Mouse (Mus musculus) neural tube, embryonic 14.5 days (tissue): ENCODE measurements at regions not wholly inside any gene's neighbourhood (a gene's known extent, or its start where the extent isn't known, plus 50 kb on each side); places are given as distances from the start of the nearest gene placed in this dataset.
A peak's percentile ranks its signal among the peaks of the same experiment; 100 is the strongest.

Source experiments
- ATAC-seq: fragments of 200-750 bp; cut with Nextera tagmentation; 2 replicates; pipeline ENCODE4 v1.8.0; 2017; ENCODE audit warnings: low read depth, mild to moderate bottlenecking, moderate TSS enrichment, moderate library complexity
- H3K27ac ChIP-seq: fragments of 300-500 bp; sonication (generic); 2 replicates; pipeline ENCODE4 v1.5.1; 2014; ENCODE audit warnings: low read depth, mild to moderate bottlenecking, control low read depth, low read length, moderate library complexity, mixed read lengths
- H3K27me3 ChIP-seq: fragments of 300-500 bp; sonication (generic); 2 replicates; pipeline ENCODE4 v1.6.1; 2014; ENCODE audit warnings: low read length; ENCODE audit not compliant: control insufficient read depth, insufficient read depth
- H3K36me3 ChIP-seq: fragments of 300-500 bp; sonication (generic); 2 replicates; pipeline ENCODE4 v1.6.1; 2014; ENCODE audit warnings: low read length, mixed read lengths; ENCODE audit not compliant: control insufficient read depth, insufficient read depth
- H3K4me1 ChIP-seq: fragments of 300-500 bp; sonication (generic); 2 replicates; pipeline ENCODE4 v1.6.1; 2014; ENCODE audit warnings: low read length; ENCODE audit not compliant: control insufficient read depth, insufficient read depth
- H3K4me2 ChIP-seq: fragments of 300-500 bp; sonication (generic); 2 replicates; pipeline ENCODE4 v1.6.1; 2014; ENCODE audit warnings: mild to moderate bottlenecking, low read depth, low read length, control low read depth
- H3K4me3 ChIP-seq: fragments of 300-500 bp; sonication (generic); 2 replicates; pipeline ENCODE4 v1.5.1; 2014; ENCODE audit warnings: low read depth, low read length, control low read depth, mixed read lengths
- H3K9ac ChIP-seq: fragments of 300-500 bp; sonication (generic); replicated peaks from 2 replicates; pipeline ENCODE4 v1.6.1; 2014; ENCODE audit warnings: low read depth, mild to moderate bottlenecking, control low read depth, low read length, mixed read lengths
- H3K9me3 ChIP-seq: fragments of 300-500 bp; sonication (generic); 2 replicates; pipeline ENCODE4 v1.6.1; 2016; ENCODE audit warnings: low read length; ENCODE audit not compliant: control insufficient read depth
- WGBS: fragments of 180-500 bp; shearing (Covaris S2); extraction: QIAGEN DNeasy Blood & Tissue Kit; methylation state at CpG from one replicate; pipeline ENCODE4 v1.1.7; 2014; 5-methylcytosine and 5-hydroxymethylcytosine counted together

DNA sequence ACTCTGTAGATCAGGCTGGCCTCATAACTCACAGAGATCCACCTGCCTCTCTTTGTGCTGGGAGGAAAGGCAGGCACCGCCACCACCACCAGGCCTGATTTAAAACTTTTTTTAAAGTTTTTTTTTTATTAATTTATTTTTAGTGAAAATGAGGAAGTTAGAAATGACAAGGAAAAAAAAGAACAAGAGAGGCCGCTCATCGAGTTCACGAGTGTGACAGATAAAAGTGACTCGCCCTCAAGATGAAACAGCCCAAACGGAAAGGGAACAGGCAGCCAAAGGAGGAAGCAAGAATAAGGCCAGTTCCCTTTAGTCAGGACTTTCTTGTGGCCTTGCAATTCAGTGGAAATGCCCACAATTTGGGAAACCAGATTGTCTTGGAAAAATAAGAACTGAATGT, 163.4 kb upstream of the Jmjd1c start:
- Histone ChIP-seq H3K9ac (no peak overlapping the region), H3K9me3 (no peaks in the 10 kb centered on the region), H3K27me3 (no peaks in the 10 kb centered on the region), H3K27ac (no peak overlapping the region), H3K36me3 (no peaks in the 10 kb centered on the region), H3K4me3 (no peak overlapping the region), H3K4me2 (no peak overlapping the region), H3K4me1 (no peaks in the 10 kb centered on the region)
- ATAC-seq, result no peak
- WGBS, result 84% methylated on average over 6 of the region's 6 CpGs

DNA sequence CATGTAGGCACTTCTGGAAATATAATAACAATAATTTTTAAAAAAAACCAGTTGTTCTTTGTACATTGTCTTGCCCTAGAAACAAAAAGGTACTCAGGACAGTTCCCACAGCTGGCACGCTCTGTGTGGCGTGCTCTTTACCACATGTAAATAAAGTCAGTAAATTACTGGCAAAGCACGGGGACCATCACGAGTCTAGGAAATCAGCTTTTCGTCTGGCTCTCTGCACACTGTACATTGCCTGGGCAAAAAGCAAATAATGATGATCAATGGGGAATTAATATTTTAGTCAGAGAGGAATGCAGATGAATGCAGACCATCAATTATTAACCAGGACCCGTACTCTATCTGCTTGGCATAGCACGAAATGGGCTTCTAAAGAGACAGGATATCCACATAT, 162.2 kb upstream of the Jmjd1c start:
- Histone ChIP-seq H3K36me3 (no peaks in the 10 kb centered on the region), H3K27me3 (no peaks in the 10 kb centered on the region), H3K4me2 (no peak overlapping the region), H3K4me1 (no peaks in the 10 kb centered on the region), H3K9me3 (no peaks in the 10 kb centered on the region), H3K27ac (no peak overlapping the region), H3K9ac (no peak overlapping the region), H3K4me3 (no peak overlapping the region)
- 46% methylated on average over 7 of the region's 7 CpGs for WGBS
- ATAC-seq, result peak; percentile 54; the same call in 1 of the 2 replicates

DNA sequence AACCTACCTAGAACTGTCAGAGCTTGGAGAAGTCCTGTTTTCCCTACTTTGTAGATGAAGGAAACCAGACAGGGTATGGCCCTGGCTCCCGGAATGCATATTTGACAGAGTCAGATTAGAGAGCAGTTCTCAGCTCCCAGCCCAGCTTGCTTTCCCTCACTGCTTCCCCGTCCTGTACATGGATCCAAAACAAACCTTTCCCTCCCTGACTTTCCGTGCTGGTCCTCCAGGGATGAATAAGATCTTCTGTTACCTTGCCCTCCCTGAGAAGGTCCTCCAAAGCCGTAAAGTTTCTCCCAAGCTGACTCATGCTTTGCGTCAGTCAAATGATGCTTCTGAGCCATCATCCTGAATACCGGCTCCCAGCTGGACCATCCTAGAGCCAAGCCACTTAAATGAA, 160.2 kb upstream of the Jmjd1c start:
- Histone ChIP-seq H3K4me2 (no peak overlapping the region), H3K36me3 (no peaks in the 10 kb centered on the region), H3K9me3 (no peaks in the 10 kb centered on the region), H3K27ac (no peak overlapping the region), H3K9ac (no peak overlapping the region), H3K4me1 (no peaks in the 10 kb centered on the region), H3K27me3 (no peaks in the 10 kb centered on the region), H3K4me3 (no peak overlapping the region)
- 62% methylated on average over 6 of the region's 6 CpGs for WGBS
- no peak for ATAC-seq

- no peak overlapping the region for H3K27ac ChIP-seq
- no peak overlapping the region for H3K4me3 ChIP-seq
- no peak overlapping the region for H3K9ac ChIP-seq
- H3K9me3 ChIP-seq, result no peaks in the 10 kb centered on the region
- no peak overlapping the region for H3K4me2 ChIP-seq
- WGBS, result 89% methylated on average over 13 of the region's 13 CpGs
- H3K4me1 ChIP-seq, result no peaks in the 10 kb centered on the region
- H3K27me3 ChIP-seq, result no peaks in the 10 kb centered on the region
- no peak for ATAC-seq
- H3K36me3 ChIP-seq, result no peaks in the 10 kb centered on the region
Observed at GRCm38 (mm10) chr10:66937116-66937515, 158.8 kb upstream of the Jmjd1c start.

DNA sequence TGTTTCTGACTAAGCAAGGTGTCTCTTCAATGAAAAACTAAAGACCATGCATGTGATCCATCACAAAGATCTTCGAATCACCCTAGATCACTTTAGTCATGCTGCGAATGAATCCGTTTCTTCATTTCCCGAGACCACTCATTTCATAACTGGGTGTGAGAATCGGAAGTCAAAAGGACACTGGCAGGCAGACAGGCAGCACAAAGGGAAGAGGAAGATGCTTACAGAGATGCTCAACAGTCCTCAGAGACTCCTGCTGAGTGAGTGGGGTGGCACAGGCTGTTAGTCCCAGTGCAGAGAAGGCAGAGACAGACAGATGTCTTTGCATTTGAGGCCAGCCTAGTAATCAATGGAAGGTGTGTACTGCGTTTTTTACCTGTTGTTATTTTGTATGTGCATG, 155.6 kb upstream of the Jmjd1c start:
- no peak for ATAC-seq
- WGBS, result 81% methylated on average over 6 of the region's 6 CpGs

GRCm38 (mm10) chr10:66940922-66941321, 155.0 kb upstream of the Jmjd1c start:
- Histone ChIP-seq H3K9me3 (no peaks in the 10 kb centered on the region), H3K36me3 (no peaks in the 10 kb centered on the region), H3K4me1 (no peaks in the 10 kb centered on the region), H3K9ac (no peak overlapping the region), H3K27ac (no peak overlapping the region), H3K4me3 (no peak overlapping the region), H3K27me3 (no peaks in the 10 kb centered on the region), H3K4me2 (no peak overlapping the region)
- 85% methylated on average over 5 of the region's 5 CpGs for WGBS
- no peak for ATAC-seq

More for the DNA sequence above, 155.6 kb upstream of the Jmjd1c start:
- no peaks in the 10 kb centered on the region for H3K36me3 ChIP-seq
- H3K9ac ChIP-seq, result no peak overlapping the region
- no peaks in the 10 kb centered on the region for H3K4me1 ChIP-seq
- no peaks in the 10 kb centered on the region for H3K27me3 ChIP-seq
- H3K9me3 ChIP-seq, result no peaks in the 10 kb centered on the region
- no peak overlapping the region for H3K27ac ChIP-seq
- H3K4me3 ChIP-seq, result no peak overlapping the region
- H3K4me2 ChIP-seq, result no peak overlapping the region

DNA sequence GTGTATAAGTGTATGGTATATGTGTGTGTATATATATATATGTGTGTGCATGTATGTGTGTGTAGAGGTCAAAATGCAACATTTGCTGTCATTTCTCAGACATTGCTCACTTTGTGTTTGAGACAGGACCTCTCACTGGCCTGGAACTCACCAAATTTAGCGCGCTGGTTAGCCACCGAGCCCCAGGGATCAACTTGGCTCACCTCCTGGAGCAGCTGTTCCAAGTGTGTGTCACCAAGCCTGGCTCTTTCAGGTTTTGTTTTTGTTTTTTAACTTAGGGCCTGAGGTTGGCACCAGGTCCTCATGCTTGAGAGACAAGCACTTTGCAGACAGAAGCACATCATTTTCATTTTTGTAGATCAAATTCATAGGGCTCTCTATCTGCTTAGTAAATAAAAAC, 154.0 kb upstream of the Jmjd1c start:
- H3K4me1 ChIP-seq, result no peaks in the 10 kb centered on the region

DNA sequence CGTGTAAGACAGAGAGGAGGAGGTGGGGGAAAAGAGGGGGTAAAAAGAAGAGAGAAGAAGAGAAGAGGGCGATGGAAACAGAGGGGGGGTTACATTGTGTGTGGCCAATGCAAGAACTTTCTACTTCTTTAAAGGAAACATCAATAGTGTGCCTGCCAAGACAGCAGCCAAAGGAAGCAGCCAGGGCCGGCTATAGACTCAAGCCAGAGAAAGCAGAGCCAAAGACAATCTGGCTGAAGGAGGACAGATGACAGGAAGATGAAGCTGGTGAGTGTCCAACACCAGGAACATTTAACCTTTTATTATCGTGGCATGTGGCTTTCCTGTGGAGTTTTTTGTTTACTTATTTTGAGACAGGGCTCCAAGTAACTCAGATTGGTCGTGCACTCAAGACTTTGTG, 152.1 kb upstream of the Jmjd1c start:
- H3K27me3 ChIP-seq, result no peaks in the 10 kb centered on the region
- no peak overlapping the region for H3K9ac ChIP-seq
- no peaks in the 10 kb centered on the region for H3K36me3 ChIP-seq
- H3K4me1 ChIP-seq, result no peaks in the 10 kb centered on the region
- H3K4me3 ChIP-seq, result no peak overlapping the region
- 60% methylated on average over 5 of the region's 5 CpGs for WGBS
- no peak overlapping the region for H3K27ac ChIP-seq
- no peak overlapping the region for H3K4me2 ChIP-seq
- no peaks in the 10 kb centered on the region for H3K9me3 ChIP-seq
- no peak for ATAC-seq

More for the DNA sequence above, 154.0 kb upstream of the Jmjd1c start:
- no peak overlapping the region for H3K4me2 ChIP-seq
- no peaks in the 10 kb centered on the region for H3K36me3 ChIP-seq
- H3K27ac ChIP-seq, result no peak overlapping the region
- WGBS, result 60% methylated on average over 3 of the region's 3 CpGs
- H3K9ac ChIP-seq, result no peak overlapping the region
- H3K4me3 ChIP-seq, result no peak overlapping the region
- no peaks in the 10 kb centered on the region for H3K27me3 ChIP-seq
- H3K9me3 ChIP-seq, result no peaks in the 10 kb centered on the region
- ATAC-seq, result no peak

- H3K4me1 ChIP-seq, result no peaks in the 10 kb centered on the region
- H3K9me3 ChIP-seq, result no peaks in the 10 kb centered on the region
- no peaks in the 10 kb centered on the region for H3K36me3 ChIP-seq
- H3K27me3 ChIP-seq, result no peaks in the 10 kb centered on the region
- 81% methylated on average over 2 of the region's 2 CpGs for WGBS
- no peak overlapping the region for H3K4me3 ChIP-seq
- H3K4me2 ChIP-seq, result no peak overlapping the region
- no peak overlapping the region for H3K27ac ChIP-seq
- H3K9ac ChIP-seq, result no peak overlapping the region
- no peak for ATAC-seq
Observed at GRCm38 (mm10) chr10:66946161-66946560, 149.8 kb upstream of the Jmjd1c start.

DNA sequence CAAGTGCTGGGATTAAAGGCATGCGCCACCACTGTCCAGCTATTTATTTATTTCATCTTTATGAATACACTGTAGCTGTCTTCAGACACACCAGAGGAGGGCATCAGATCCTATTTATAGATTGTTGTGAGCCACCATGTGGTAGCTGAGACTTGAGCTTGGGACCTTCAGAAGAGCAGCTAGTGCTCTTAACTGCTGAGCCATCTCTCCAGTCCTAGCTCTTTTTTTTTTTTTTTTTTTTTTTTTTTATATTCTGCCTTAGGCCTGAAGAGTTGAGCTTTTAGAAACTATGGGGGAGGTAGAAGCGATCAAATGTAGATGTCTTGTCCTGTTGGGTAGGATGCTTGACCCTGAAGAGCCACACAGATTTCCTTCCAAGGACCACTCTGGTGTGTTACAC, 147.6 kb upstream of the Jmjd1c start:
- Histone ChIP-seq H3K9ac (no peak overlapping the region), H3K4me1 (no peaks in the 10 kb centered on the region), H3K9me3 (no peaks in the 10 kb centered on the region), H3K36me3 (no peaks in the 10 kb centered on the region), H3K4me2 (no peak overlapping the region), H3K27me3 (no peaks in the 10 kb centered on the region), H3K27ac (no peak overlapping the region), H3K4me3 (no peak overlapping the region)
- WGBS, result 92% methylated on average over 2 of the region's 2 CpGs
- ATAC-seq, result no peak
